Mouse (Mus musculus) spleen, adult 2 months (tissue): Measurements from ENCODE around the gene Abca12.

Experiments used
- CTCF ChIP-seq: fragments of 200-500 bp; IDR thresholded peaks from 2 replicates; pipeline ENCODE4 v1.5.1; 2011; ENCODE audit warnings: mild to moderate bottlenecking, inconsistent platforms; ENCODE audit not compliant: insufficient read depth, insufficient read length, insufficient replicate concordance; ENCODE audit errors: extremely low read depth
- POLR2A ChIP-seq: fragments of 200-500 bp; IDR thresholded peaks from 2 replicates; pipeline ENCODE4 v1.6.1; 2011; ENCODE audit warnings: low read depth, low read length, inconsistent platforms

DNA sequence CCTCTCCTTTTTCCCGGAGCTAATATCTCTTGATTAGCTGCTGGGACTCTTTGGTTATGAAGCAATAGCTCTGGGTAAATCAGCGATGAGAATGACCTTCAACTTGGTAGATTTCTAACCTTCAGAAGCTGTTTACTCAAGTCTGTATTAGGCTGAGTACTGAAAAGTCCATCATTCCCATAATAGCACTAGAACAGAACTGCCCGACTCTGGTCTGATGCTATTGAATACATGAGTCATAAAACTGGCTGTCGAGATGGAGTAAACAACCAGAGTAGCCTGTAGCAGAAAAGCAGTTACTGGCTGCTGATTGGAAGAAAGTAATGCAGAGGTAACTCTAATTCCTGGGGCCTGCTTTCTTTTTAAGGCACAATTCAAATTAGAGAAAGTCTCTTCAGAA is 211.1 kb downstream of the Abca12 start:
- no peak for TF ChIP-seq CTCF
- TF ChIP-seq POLR2A: no peak
